Mouse (Mus musculus) intestine, postnatal 0 days (tissue): Measurements from ENCODE around the gene Cyp51. TPM values are rescaled to one million over a fixed set of nuclear protein-coding genes. Genes with fewer than 3 reads are reported as not detected.

ENCODE experiments used
- ATAC-seq: fragments of 200-750 bp; cut with Nextera tagmentation; 2 replicates; pipeline ENCODE4 v1.8.0; 2017; ENCODE audit warnings: mild to moderate bottlenecking, moderate TSS enrichment, moderate library complexity
- H3K27ac ChIP-seq: fragments of 300-500 bp; sonication (generic); 2 replicates; pipeline ENCODE4 v1.5.1; 2014; ENCODE audit warnings: mild to moderate bottlenecking, low read depth, low read length, moderate library complexity
- H3K27me3 ChIP-seq: fragments of 300-500 bp; sonication (generic); replicated peaks from 2 replicates; pipeline ENCODE4 v1.6.1; 2014; ENCODE audit warnings: low read length, mixed read lengths; ENCODE audit not compliant: control insufficient read depth, insufficient read depth
- H3K36me3 ChIP-seq: fragments of 300-500 bp; sonication (generic); 2 replicates; pipeline ENCODE4 v1.6.1; 2014; ENCODE audit warnings: mild to moderate bottlenecking, moderate library complexity; ENCODE audit not compliant: control insufficient read depth, insufficient read depth
- H3K4me1 ChIP-seq: fragments of 300-500 bp; sonication (generic); replicated peaks from 2 replicates; pipeline ENCODE4 v1.6.1; 2014; ENCODE audit warnings: antibody characterized with exemption, low read length, mixed read lengths; ENCODE audit not compliant: control insufficient read depth, insufficient read depth
- H3K4me2 ChIP-seq: fragments of 300-500 bp; sonication (generic); replicated peaks from 2 replicates; pipeline ENCODE4 v1.6.1; 2014; ENCODE audit warnings: low read depth, mild to moderate bottlenecking, moderate library complexity
- H3K4me3 ChIP-seq: fragments of 300-500 bp; sonication (generic); 2 replicates; pipeline ENCODE4 v1.5.1; 2014; ENCODE audit warnings: low read depth, low read length
- H3K9ac ChIP-seq: fragments of 300-500 bp; sonication (generic); 2 replicates; pipeline ENCODE4 v1.6.1; 2014; ENCODE audit warnings: mild to moderate bottlenecking, low read depth, low read length
- H3K9me3 ChIP-seq: fragments of 300-500 bp; sonication (generic); 2 replicates; pipeline ENCODE4 v1.6.1; 2016; ENCODE audit warnings: mixed run types; ENCODE audit not compliant: control insufficient read depth
- CTCF ChIP-seq: sonication (generic); IDR thresholded peaks from 2 replicates; pipeline ENCODE4 v1.5.1; 2016; ENCODE audit warnings: low read depth, mild to moderate bottlenecking, control low read depth, antibody characterized with exemption, moderate library complexity
- WGBS: fragments of 180-500 bp; shearing (Covaris S2); extraction: QIAGEN DNeasy Blood & Tissue Kit; methylation state at CpG from one replicate; pipeline ENCODE4 v1.1.7; 2014; 5-methylcytosine and 5-hydroxymethylcytosine counted together
- polyA plus RNA-seq: library from polyadenylated mRNA; unstranded; fragments of >200 nt; fragmentation: Nextera tagmentation; extraction: Ambion mirVana; gene quantifications from 2 replicates; pipeline ENCODE4 v1.2.1, GENCODE M21; 2015

Gene Cyp51
- polyA plus RNA-seq, 1 experiment from 2014 or later: 27.3 TPM

GRCm38 (mm10) chr5:4036686-4037085 lies 67.9 kb downstream of the Cyp51 start:
- ATAC-seq: no peak
- no peak overlapping the region for H3K4me2 ChIP-seq
- no peak overlapping the region for H3K27ac ChIP-seq
- 96% methylated on average over 9 of the region's 9 CpGs for WGBS
- no peak overlapping the region for H3K4me3 ChIP-seq
- no peaks in the 10 kb centered on the region for H3K4me1 ChIP-seq
- TF ChIP-seq CTCF: no peak
- peaks cover 65% of the 10 kb centered on the region for H3K36me3 ChIP-seq
- H3K9me3 ChIP-seq: no peaks in the 10 kb centered on the region
- no peak overlapping the region for H3K9ac ChIP-seq
- H3K27me3 ChIP-seq: no peaks in the 10 kb centered on the region

- no peak for ATAC-seq
- H3K36me3 ChIP-seq: peaks cover 56% of the 10 kb centered on the region
- no peaks in the 10 kb centered on the region for H3K27me3 ChIP-seq
- H3K27ac ChIP-seq: no peak overlapping the region
- no peak overlapping the region for H3K4me3 ChIP-seq
- no peaks in the 10 kb centered on the region for H3K4me1 ChIP-seq
- H3K9ac ChIP-seq: no peak overlapping the region
- WGBS: 37% methylated on average over 4 of the region's 4 CpGs
- TF ChIP-seq CTCF: no peak
- H3K9me3 ChIP-seq: no peaks in the 10 kb centered on the region
- no peak overlapping the region for H3K4me2 ChIP-seq
These were observed 72.7 kb downstream of the Cyp51 start for GRCm38 (mm10) chr5:4031846-4032245.

Other genes starting within 250 kb of the Cyp51 start
- gene Mterf1a, start 210.8 kb downstream of the Cyp51 start, polyA plus RNA-seq: 3.3 TPM in 2 replicates
- 79.1 and 93.2 TPM in 2 replicates for gene Akap9, start 176.7 kb downstream of the Cyp51 start, polyA plus RNA-seq
- gene Mterf1b, start 87.6 kb upstream of the Cyp51 start, polyA plus RNA-seq: 1.3 and 1.5 TPM in 2 replicates